Mouse (Mus musculus) embryonic facial prominence, embryonic 15.5 days (tissue): Measurements from ENCODE around the gene Dnmt3c. TPM values are rescaled to one million over a fixed set of nuclear protein-coding genes. Genes with fewer than 3 reads are reported as not detected.

Source experiments
- ATAC-seq: fragments of 200-750 bp; cut with Nextera tagmentation; 2 replicates; pipeline ENCODE4 v1.8.0; 2017; ENCODE audit warnings: low read depth, moderate TSS enrichment; ENCODE audit not compliant: insufficient number of reproducible peaks, low FRiP score, low TSS enrichment
- H3K27ac ChIP-seq: fragments of 300-500 bp; sonication (generic); replicated peaks from 2 replicates; pipeline ENCODE4 v1.5.1; 2015; ENCODE audit warnings: mild to moderate bottlenecking, inconsistent platforms
- H3K27me3 ChIP-seq: fragments of 300-500 bp; sonication (generic); 2 replicates; pipeline ENCODE4 v1.6.1; 2015; ENCODE audit warnings: inconsistent platforms
- H3K36me3 ChIP-seq: fragments of 300-500 bp; sonication (generic); 2 replicates; pipeline ENCODE4 v1.6.1; 2015; ENCODE audit warnings: mild to moderate bottlenecking, inconsistent platforms
- H3K4me1 ChIP-seq: fragments of 300-500 bp; sonication (generic); 2 replicates; pipeline ENCODE4 v1.6.1; 2015; ENCODE audit warnings: inconsistent platforms
- H3K4me2 ChIP-seq: fragments of 300-500 bp; sonication (generic); replicated peaks from 2 replicates; pipeline ENCODE4 v1.6.1; 2015; ENCODE audit warnings: mild to moderate bottlenecking, inconsistent platforms
- H3K4me3 ChIP-seq: fragments of 300-500 bp; sonication (generic); replicated peaks from 2 replicates; pipeline ENCODE4 v1.5.1; 2015; ENCODE audit warnings: mild to moderate bottlenecking, inconsistent platforms
- H3K9ac ChIP-seq: fragments of 300-500 bp; sonication (generic); 2 replicates; pipeline ENCODE4 v1.6.1; 2015; ENCODE audit warnings: inconsistent platforms
- H3K9me3 ChIP-seq: fragments of 300-500 bp; sonication (generic); replicated peaks from 2 replicates; pipeline ENCODE4 v1.6.1; 2016; ENCODE audit warnings: inconsistent platforms
- WGBS: fragments of 180-500 bp; shearing (Covaris S2); methylation state at CpG from one replicate; pipeline ENCODE4 v1.1.7; 2015; 5-methylcytosine and 5-hydroxymethylcytosine counted together
- polyA plus RNA-seq: library from polyadenylated mRNA; unstranded; fragments of >200 nt; fragmentation: Nextera tagmentation; extraction: Ambion mirVana; gene quantifications from 2 replicates; pipeline ENCODE4 v1.2.1, GENCODE M21; 2015

Dnmt3c gene
- polyA plus RNA-seq, 1 experiment from 2014 or later = not detected

- 85% methylated on average over 4 of the region's 4 CpGs for WGBS
Measured at GRCm38 (mm10) chr2:153772950-153773349, 76.5 kb downstream of the Dnmt3c start.

GRCm38 (mm10) chr2:153775472-153775871 is 79.0 kb downstream of the Dnmt3c start:
- no peak overlapping the region for H3K9ac ChIP-seq
- H3K9me3 ChIP-seq = no peaks in the 10 kb centered on the region
- no peak overlapping the region for H3K4me2 ChIP-seq
- no peaks in the 10 kb centered on the region for H3K27me3 ChIP-seq
- ATAC-seq = no peak
- H3K36me3 ChIP-seq = peaks cover 19% of the 10 kb centered on the region
- 0 out of 2 replicates have a peak, but pooled peaks cover 10% of the 10 kb centered on the region for H3K4me1 ChIP-seq
- no peak overlapping the region for H3K27ac ChIP-seq
- 92% methylated on average over 4 of the region's 4 CpGs for whole genome bisulfite sequencing
- H3K4me3 ChIP-seq = no peak overlapping the region

More at GRCm38 (mm10) chr2:153772950-153773349, 76.5 kb downstream of the Dnmt3c start:
- Histone ChIP-seq H3K9me3 (no peaks in the 10 kb centered on the region), H3K4me3 (no peak overlapping the region), H3K36me3 (peaks cover 27% of the 10 kb centered on the region), H3K27ac (no peak overlapping the region), H3K4me1 (no peaks in the 10 kb centered on the region), H3K4me2 (no peak overlapping the region), H3K9ac (no peak overlapping the region), H3K27me3 (no peaks in the 10 kb centered on the region)
- no peak for ATAC-seq

- H3K4me3 ChIP-seq = peak overlapping the region; percentile 35
- H3K4me2 ChIP-seq = peak overlapping the region; percentile 74
- WGBS = 9% methylated on average over 24 of the region's 24 CpGs
- ATAC-seq = peak; percentile 87
- no peaks in the 10 kb centered on the region for H3K27me3 ChIP-seq
- peaks cover 5% of the 10 kb centered on the region for H3K36me3 ChIP-seq
- H3K27ac ChIP-seq = no peak overlapping the region
- no peaks in the 10 kb centered on the region for H3K9me3 ChIP-seq
- 0 out of 2 replicates have a peak, but pooled peaks cover 10% of the 10 kb centered on the region for H3K4me1 ChIP-seq
- no peak overlapping the region for H3K9ac ChIP-seq
Measured at GRCm38 (mm10) chr2:153778638-153779362, 82.3 kb downstream of the Dnmt3c start.

Other genes starting within 250 kb of the Dnmt3c start
- gene 4930404H24Rik, start 203.9 kb upstream of the Dnmt3c start, polyA plus RNA-seq = not detected in 2 replicates
- 9.4 and 10.3 TPM in 2 replicates for gene Nol4l, start 166.7 kb upstream of the Dnmt3c start, polyA plus RNA-seq
- 79.0 TPM in 2 replicates for gene Commd7, start 63.9 kb upstream of the Dnmt3c start, polyA plus RNA-seq
- 7.7 and 8.4 TPM in 2 replicates for gene Dnmt3b, start 47.2 kb upstream of the Dnmt3c start, polyA plus RNA-seq
- 200 and 207 TPM in 2 replicates for gene Mapre1, start 44.6 kb downstream of the Dnmt3c start, polyA plus RNA-seq
- gene Efcab8, start 83.3 kb downstream of the Dnmt3c start, polyA plus RNA-seq = not detected in 2 replicates
- not detected in 2 replicates for gene Sun5, start 174.4 kb downstream of the Dnmt3c start, polyA plus RNA-seq
- not detected in 2 replicates for gene Bpifb2, start 178.4 kb downstream of the Dnmt3c start, polyA plus RNA-seq
- not detected in 2 replicates for gene Bpifb6, start 203.7 kb downstream of the Dnmt3c start, polyA plus RNA-seq
- gene Bpifb3, start 221.6 kb downstream of the Dnmt3c start, polyA plus RNA-seq = 0.21 and 0.34 TPM in 2 replicates
- not detected in 2 replicates for gene Bpifb4, start 241.6 kb downstream of the Dnmt3c start, polyA plus RNA-seq